Mouse (Mus musculus): ENCODE measurements at regions not wholly inside any gene's neighbourhood (a gene's known extent, or its start where the extent isn't known, plus 50 kb on each side); places are given as distances from the start of the nearest gene placed in this dataset.

DNA sequence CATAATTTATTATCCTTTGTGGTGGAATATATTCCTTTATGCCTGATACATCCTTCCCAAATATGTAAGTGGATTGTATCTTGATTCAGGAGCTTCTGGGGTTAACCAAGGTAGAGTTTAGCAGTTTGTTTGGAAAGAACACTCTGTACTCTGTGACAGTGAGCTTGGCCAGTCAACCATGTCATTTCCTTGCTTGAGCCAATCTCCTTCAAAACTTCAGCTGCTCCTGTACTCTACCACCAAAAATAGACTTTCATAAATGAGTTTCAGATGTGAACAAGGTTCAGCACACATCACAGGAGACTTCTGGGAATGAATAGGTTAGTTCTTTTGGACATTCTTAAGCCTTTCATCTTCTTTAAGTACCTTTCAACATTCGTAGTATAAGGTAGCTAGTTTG, 1056.5 kb upstream of the Jmjd1c start:
- Histone ChIP-seq H3K27me3 (ENCODE audit: insufficient read depth, low read length) (no peaks in the 10 kb centered on the region), H3K9me3 (ENCODE audit: low read length) (no peaks in the 10 kb centered on the region), H3K4me1 (ENCODE audit: insufficient read depth, low read length) (no peaks in the 10 kb centered on the region), H3K4me3 (ENCODE audit: low read length) (no peak overlapping the region), H3K27ac (ENCODE audit: low read length) (no peak overlapping the region), H3K36me3 (ENCODE audit: insufficient read depth, low read length) (no peaks in the 10 kb centered on the region), H3K9ac (replicated peaks; ENCODE audit: low read length) (no peak overlapping the region), H3K4me2 (replicated peaks; ENCODE audit: low read depth, low read length) (no peak overlapping the region)
- whole genome bisulfite sequencing = 35% methylated on average over 1 of the region's 1 CpGs
- ATAC-seq (ENCODE audit: low FRiP score, low TSS enrichment) = peak; percentile 79; the same call in 1 of the 2 replicates
